Mouse (Mus musculus) monocyte, adult 5-6 weeks (primary cell): ENCODE results near the gene Adamts14. TPM values are rescaled to one million over a fixed set of nuclear protein-coding genes. Genes with fewer than 3 reads are reported as not detected.

Source experiments
- ATAC-seq: fragments of 153-309, 156-312 bp; replicated peaks from 2 replicates; pipeline ENCODE4 v1.8.0; 2017; ENCODE audit warnings: mild to moderate bottlenecking; ENCODE audit not compliant: low TSS enrichment, insufficient number of reproducible peaks, severe bottlenecking, poor library complexity, low FRiP score
- total RNA-seq: library from RNA; stranded (forward); fragments of 200-1000, 200-491, 200-594 nt; gene quantifications from 3 replicates; pipeline ENCODE4 v1.2.3, GENCODE M21; 2017

The Adamts14 gene
- total RNA-seq, 1 experiment from 2014 or later = 25.6 TPM

DNA sequence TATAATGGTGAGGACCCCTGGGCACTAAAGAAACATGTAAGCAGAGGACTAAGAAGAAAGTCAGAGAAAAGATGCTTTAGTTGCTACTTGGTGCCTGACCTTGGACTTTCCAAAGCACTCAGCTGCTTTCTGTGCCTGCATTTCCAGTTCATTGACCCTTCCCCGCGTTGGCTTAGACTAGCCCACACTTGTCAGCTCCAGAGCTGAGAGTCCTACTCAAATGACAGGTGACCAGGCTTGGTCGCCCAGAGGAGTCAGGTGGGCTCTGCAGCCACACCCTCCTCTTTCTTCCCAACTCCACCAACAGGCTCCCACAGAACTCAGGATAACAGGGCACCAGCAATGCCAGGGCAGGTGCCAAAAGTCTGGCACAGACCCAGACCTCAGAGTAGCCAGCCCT lies 110.9 kb downstream of the Adamts14 start:
- ATAC-seq = no peak

DNA sequence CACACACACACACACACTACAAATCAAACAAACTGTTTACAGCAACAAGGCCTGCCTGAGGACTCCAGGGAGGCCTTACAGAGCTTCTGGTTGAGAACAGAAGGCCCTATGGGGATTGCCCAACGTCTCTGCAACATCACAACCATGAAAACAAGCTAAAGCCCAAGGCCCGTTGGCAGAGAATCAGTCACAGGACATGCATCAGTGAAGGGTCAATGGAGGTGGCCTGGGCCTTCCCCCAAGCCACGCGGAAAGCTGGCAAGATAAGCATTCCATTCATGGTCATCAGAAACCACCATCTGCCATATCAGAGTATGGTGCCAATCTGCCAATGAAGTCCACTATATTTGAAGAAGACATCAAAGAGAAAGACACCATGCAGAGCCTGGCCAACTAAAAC lies 112.6 kb downstream of the Adamts14 start:
- no peak for ATAC-seq

- no peak for ATAC-seq
Observed at GRCm38 (mm10) chr10:61160089-61160488, 113.1 kb downstream of the Adamts14 start.

DNA sequence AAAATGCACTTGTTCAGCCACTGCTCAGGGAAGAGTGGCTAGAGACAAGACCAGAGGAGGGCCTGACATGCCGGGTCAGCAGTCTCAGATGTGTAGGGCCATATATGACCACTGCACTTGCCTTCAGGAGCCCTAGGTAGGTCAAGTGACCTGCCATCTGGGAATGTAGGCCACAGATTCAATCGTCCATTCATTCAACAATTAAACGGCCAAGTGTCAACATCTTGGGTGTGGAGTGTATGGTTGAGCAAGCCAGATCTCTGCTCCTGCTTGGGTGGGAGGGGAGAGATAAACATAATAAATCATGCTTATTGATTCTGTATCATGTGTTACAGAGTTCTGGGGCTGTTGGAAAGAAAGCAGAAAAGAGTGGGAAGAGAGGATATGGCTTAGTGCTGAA lies 114.6 kb downstream of the Adamts14 start:
- no peak for ATAC-seq

DNA sequence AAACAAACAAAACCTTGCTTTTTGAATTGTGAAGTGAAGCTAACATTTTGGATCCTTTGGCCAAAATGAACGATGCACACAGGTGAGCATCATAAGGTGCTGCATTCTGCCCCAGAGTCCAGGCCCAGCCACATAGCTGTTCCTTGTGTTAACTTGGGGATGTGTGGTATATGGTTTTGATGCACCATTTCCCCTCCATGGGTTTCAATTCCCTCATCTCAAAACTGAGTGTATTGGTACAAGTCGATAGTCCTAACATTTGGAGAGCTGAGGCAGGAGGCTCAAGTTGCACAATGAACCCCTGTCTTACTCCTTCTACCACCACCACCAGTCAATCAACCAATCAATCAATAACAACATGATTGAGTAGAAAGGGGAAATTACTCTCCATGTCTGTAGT lies 116.8 kb downstream of the Adamts14 start:
- ATAC-seq = no peak

GRCm38 (mm10) chr10:61155611-61156010 lies 117.6 kb downstream of the Adamts14 start:
- no peak for ATAC-seq

DNA sequence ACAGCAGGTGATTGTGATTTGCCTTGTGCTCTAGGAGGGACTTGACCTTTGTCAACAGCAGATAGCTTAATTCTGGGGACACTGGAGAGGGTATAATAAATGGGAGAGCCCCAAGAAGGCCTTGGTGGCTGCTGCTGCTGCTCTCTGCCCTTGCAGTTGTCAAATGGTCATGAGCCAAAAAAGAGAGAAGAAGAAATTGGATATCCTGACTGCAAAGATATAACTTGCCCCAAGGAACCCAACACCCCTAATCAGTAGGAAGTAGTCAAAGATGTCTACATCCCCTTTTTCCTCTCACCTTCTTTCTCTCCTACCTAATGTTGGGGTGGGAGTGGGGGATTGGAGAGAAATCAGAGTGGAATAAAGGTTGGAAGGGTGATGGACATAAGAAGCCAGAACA lies 121.1 kb downstream of the Adamts14 start:
- no peak for ATAC-seq

- ATAC-seq = no peak
Observed at GRCm38 (mm10) chr10:61150616-61151015, 122.6 kb downstream of the Adamts14 start.

DNA sequence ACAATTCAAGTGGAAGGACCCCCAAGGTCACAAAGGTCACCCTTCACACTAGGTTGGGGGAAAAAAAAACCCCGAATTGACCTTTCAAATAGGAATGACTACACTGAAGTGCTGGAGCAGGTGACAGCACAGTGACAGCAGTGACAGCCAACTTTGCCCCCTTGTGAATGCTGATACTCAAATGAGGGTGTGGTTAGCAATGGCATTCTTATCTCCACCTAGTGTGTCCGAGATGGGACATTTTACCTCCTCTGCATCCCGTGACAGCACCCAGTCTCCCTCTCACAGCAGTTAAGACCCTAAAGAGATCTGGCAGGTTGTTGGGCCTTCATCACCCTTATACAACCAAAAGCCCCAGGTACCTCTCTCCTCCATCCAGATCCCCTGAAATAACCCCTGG lies 123.8 kb downstream of the Adamts14 start:
- no peak for ATAC-seq

DNA sequence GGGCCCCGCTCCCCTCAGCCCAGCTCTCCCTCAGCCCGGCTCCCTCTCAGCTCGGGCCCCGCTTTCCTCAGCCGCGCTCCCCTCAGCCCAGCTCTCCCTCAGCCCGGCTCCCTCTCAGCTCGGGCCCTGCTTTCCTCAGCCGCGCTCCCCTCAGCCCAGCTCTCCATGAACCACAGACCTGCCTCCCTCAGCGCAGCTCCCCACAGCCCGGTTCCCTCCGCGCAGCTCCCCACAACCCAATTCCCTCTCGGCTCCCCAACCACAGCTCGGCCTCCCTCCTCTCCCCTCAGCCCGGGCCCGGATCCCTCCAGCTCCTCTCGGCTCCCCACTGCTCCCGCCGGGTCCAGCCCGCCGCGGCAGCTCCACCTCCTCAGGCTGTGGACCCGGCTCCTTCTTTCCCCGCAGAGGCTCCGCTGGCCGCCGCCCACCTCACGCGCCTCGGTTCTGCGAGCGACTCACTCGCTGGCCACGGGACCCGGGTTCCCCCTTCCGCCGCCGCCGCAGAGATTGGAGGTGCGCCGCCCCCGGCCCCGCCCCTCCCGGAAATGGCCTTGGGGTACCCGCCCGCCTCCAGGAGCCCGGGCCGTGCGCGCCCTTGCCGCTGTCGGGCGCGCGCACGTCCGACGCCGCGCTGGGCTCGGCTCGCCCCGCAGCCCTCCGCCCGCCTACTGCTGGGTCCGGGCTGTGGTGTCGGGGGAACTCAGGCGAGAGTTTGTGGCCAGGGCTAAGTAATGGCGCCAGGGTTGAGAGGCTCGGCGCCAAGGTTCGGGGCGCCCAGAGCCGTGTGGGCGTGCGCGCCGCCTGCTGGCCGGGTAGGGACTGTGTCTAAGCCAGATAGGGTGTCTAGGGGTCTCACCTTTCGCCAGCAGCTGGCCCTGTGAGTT lies 125.8 kb downstream of the Adamts14 start, which contains the start of gene Sgpl1:
Gene Sgpl1, minus strand, starts transcription at position 547 of the 884 bp plus-strand sequence.
- peak; percentile 68 for ATAC-seq

Other genes with a start within 250 kb of the Adamts14 start
- gene Pcbd1, start 184.1 kb downstream of the Adamts14 start, total RNA-seq = not detected in 3 replicates
- gene Sgpl1, start 125.7 kb downstream of the Adamts14 start, total RNA-seq = 60.5 to 72.5 TPM (median 69.9 TPM) in 3 replicates
- not detected in 3 replicates for gene Tbata, start 101.5 kb downstream of the Adamts14 start, total RNA-seq
- gene Prf1, start 24.4 kb upstream of the Adamts14 start, total RNA-seq = 250 to 831 TPM (median 313 TPM) in 3 replicates
- gene Pald1, start 110.1 kb upstream of the Adamts14 start, total RNA-seq = 1.8 to 8.2 TPM (median 7.5 TPM) in 3 replicates
- gene Nodal, start 144.5 kb upstream of the Adamts14 start, total RNA-seq = 0.49 TPM in 1 of 3 replicates, not detected in the others
- 9.4 to 20.7 TPM (median 11.8 TPM) in 3 replicates for gene Eif4ebp2, start 179.2 kb upstream of the Adamts14 start, total RNA-seq
- gene Lrrc20, start 202.4 kb upstream of the Adamts14 start, total RNA-seq = 2.1 to 4.9 TPM (median 3.3 TPM) in 3 replicates